Mouse (Mus musculus) limb, embryonic 14.5 days (tissue): Measurements from ENCODE around the gene Fgf23. TPM values are rescaled to one million over a fixed set of nuclear protein-coding genes. Genes with fewer than 3 reads are reported as not detected.

Experiments
- ATAC-seq: fragments of 200-750 bp; cut with Nextera tagmentation; 2 replicates; pipeline ENCODE4 v1.8.0; 2017; ENCODE audit warnings: low read depth, moderate number of reproducible peaks, moderate TSS enrichment; ENCODE audit not compliant: low FRiP score
- DNase-seq: peaks from one replicate; pipeline ENCODE4 v3.0.0-alpha.2; 2015; ENCODE audit warnings: low spot score
- H3K27ac ChIP-seq: fragments of 300-500 bp; sonication (generic); replicated peaks from 2 replicates; pipeline ENCODE4 v1.5.1; 2014; ENCODE audit warnings: low read depth, mild to moderate bottlenecking, low read length, moderate library complexity, mixed read lengths
- H3K27me3 ChIP-seq: fragments of 300-500 bp; sonication (generic); 2 replicates; pipeline ENCODE4 v1.6.1; 2014; ENCODE audit warnings: low read length, mixed read lengths; ENCODE audit not compliant: control insufficient read depth, insufficient read depth
- H3K36me3 ChIP-seq: fragments of 300-500 bp; sonication (generic); 2 replicates; pipeline ENCODE4 v1.6.1; 2014; ENCODE audit warnings: mild to moderate bottlenecking, low read length, moderate library complexity, mixed read lengths; ENCODE audit not compliant: control insufficient read depth, insufficient read depth
- H3K4me1 ChIP-seq: fragments of 300-500 bp; sonication (generic); 2 replicates; pipeline ENCODE4 v1.6.1; 2014; ENCODE audit warnings: antibody characterized with exemption, low read length, mixed read lengths; ENCODE audit not compliant: control insufficient read depth, insufficient read depth
- H3K4me2 ChIP-seq: fragments of 300-500 bp; sonication (generic); replicated peaks from 2 replicates; pipeline ENCODE4 v1.6.1; 2014; ENCODE audit warnings: low read depth, mild to moderate bottlenecking, low read length, moderate library complexity; ENCODE audit not compliant: severe bottlenecking
- H3K4me3 ChIP-seq: fragments of 300-500 bp; sonication (generic); replicated peaks from 2 replicates; pipeline ENCODE4 v1.5.1; 2014; ENCODE audit warnings: low read length
- H3K9ac ChIP-seq: fragments of 300-500 bp; sonication (generic); 2 replicates; pipeline ENCODE4 v1.6.1; 2014; ENCODE audit warnings: mild to moderate bottlenecking, low read depth, low read length, moderate library complexity; ENCODE audit not compliant: severe bottlenecking
- H3K9me3 ChIP-seq: fragments of 300-500 bp; sonication (generic); 2 replicates; pipeline ENCODE4 v1.6.1; 2016; ENCODE audit warnings: low read length; ENCODE audit not compliant: control insufficient read depth
- POLR2A ChIP-seq: fragments of 200-500 bp; IDR thresholded peaks from 2 replicates; pipeline ENCODE4 v1.8.0; 2012; ENCODE audit warnings: inconsistent platforms, mild to moderate bottlenecking, moderate library complexity, borderline replicate concordance; ENCODE audit not compliant: insufficient read depth, insufficient read length; ENCODE audit errors: extremely low read depth
- WGBS: fragments of 180-500 bp; shearing (Covaris S2); extraction: QIAGEN DNeasy Blood & Tissue Kit; methylation state at CpG from one replicate; pipeline ENCODE4 v1.1.7; 2014; 5-methylcytosine and 5-hydroxymethylcytosine counted together
- polyA plus RNA-seq, 2 experiments: library from polyadenylated mRNA; depleted of rRNA in 1 of 2; stranded (reverse) in 1 of 2; unstranded in 1 of 2; fragments of >200 nt; fragmentation: Nextera tagmentation in 1 of 2; extraction: Ambion mirVana in 1 of 2; gene quantifications; 2 replicates each; pipeline versions ENCODE4 v1.2.1 to v1.2.3; 2012 to 2014

Fgf23 gene
- polyA plus RNA-seq, 2 experiments, result 0.24 TPM; not detected in 1

DNA sequence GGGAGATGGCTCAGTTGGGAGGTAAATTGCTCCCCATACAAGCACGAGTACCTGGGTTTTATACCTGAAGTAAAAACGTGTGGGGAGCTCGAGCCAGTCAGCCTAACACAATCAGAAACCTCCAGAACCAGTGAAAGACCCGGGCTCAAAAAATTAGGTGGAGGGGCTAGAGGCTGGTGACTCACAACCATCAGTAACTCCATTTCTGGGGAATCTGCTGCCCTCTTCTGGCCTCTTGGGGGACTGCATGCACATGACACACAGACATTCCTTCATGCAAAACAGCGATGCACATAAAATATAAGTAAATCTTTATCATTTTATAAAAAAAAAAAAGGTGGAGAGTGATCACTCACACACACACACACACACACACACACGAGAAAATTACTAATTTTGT lies 32.4 kb downstream of the Fgf23 start:
- Histone ChIP-seq H3K27me3 (no peaks in the 10 kb centered on the region), H3K4me1 (peaks cover 9% of the 10 kb centered on the region; the same call in 1 of the 2 replicates), H3K9ac (no peak overlapping the region), H3K36me3 (peaks cover 6% of the 10 kb centered on the region), H3K4me3 (no peak overlapping the region), H3K4me2 (no peak overlapping the region), H3K27ac (no peak overlapping the region), H3K9me3 (no peaks in the 10 kb centered on the region)
- WGBS, result 63% methylated on average over 6 of the region's 6 CpGs
- ATAC-seq (no peak), DNase-seq (no peak)
- TF ChIP-seq POLR2A, result no peak

DNA sequence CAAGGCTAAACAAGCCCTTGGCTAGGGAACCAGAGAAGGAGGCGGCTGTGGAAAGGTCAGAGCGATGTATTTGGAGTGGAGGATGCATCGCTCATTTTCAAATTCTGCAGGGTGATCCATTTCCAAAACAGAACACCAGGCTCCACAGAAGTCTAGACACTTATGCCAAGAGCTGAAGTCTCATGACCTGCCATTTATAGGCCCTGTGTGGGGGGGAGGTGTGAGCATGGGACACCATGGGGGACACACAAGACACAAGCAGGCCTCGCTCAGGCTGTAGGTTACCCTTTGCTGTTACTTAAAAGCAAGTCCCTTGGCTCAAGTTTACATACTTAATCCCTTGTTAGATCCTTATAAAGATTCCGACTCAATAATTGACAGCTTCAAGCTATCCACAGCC lies 33.5 kb downstream of the Fgf23 start:
- no peak for ATAC-seq
- 81% methylated on average over 5 of the region's 5 CpGs for WGBS
- DNase-seq, result no peak
- no peaks in the 10 kb centered on the region for H3K27me3 ChIP-seq
- TF ChIP-seq POLR2A, result no peak
- H3K4me1 ChIP-seq, result peaks cover 9% of the 10 kb centered on the region; the same call in 1 of the 2 replicates
- H3K4me2 ChIP-seq, result no peak overlapping the region
- H3K4me3 ChIP-seq, result no peak overlapping the region
- no peaks in the 10 kb centered on the region for H3K9me3 ChIP-seq
- no peak overlapping the region for H3K27ac ChIP-seq
- no peaks in the 10 kb centered on the region for H3K36me3 ChIP-seq
- no peak overlapping the region for H3K9ac ChIP-seq

GRCm38 (mm10) chr6:127106726-127107125 lies 34.0 kb downstream of the Fgf23 start:
- 55% methylated on average over 5 of the region's 5 CpGs for WGBS
- DNase-seq, result no peak
- Histone ChIP-seq H3K27me3 (no peaks in the 10 kb centered on the region), H3K4me2 (no peak overlapping the region), H3K9me3 (no peaks in the 10 kb centered on the region), H3K4me3 (no peak overlapping the region), H3K9ac (no peak overlapping the region), H3K36me3 (no peaks in the 10 kb centered on the region), H3K4me1 (peaks cover 9% of the 10 kb centered on the region; the same call in 1 of the 2 replicates), H3K27ac (no peak overlapping the region)
- no peak for TF ChIP-seq POLR2A
- no peak for ATAC-seq

GRCm38 (mm10) chr6:127107413-127107812 lies 34.7 kb downstream of the Fgf23 start:
- Histone ChIP-seq H3K36me3 (no peaks in the 10 kb centered on the region), H3K27ac (no peak overlapping the region), H3K4me3 (no peak overlapping the region), H3K27me3 (no peaks in the 10 kb centered on the region), H3K9ac (no peak overlapping the region), H3K9me3 (no peaks in the 10 kb centered on the region), H3K4me2 (no peak overlapping the region), H3K4me1 (peaks cover 9% of the 10 kb centered on the region; the same call in 1 of the 2 replicates)
- DNase-seq, result no peak
- no peak for TF ChIP-seq POLR2A
- no peak for ATAC-seq

- H3K36me3 ChIP-seq, result no peaks in the 10 kb centered on the region
- H3K27ac ChIP-seq, result no peak overlapping the region
- DNase-seq (no peak), ATAC-seq (no peak)
- peak overlapping the region; percentile 52 for H3K4me3 ChIP-seq
- TF ChIP-seq POLR2A, result no peak
- H3K27me3 ChIP-seq, result no peaks in the 10 kb centered on the region
- 40% methylated on average over 20 of the region's 20 CpGs for WGBS
- H3K4me2 ChIP-seq, result peak overlapping the region; percentile 72
- no peaks in the 10 kb centered on the region for H3K9me3 ChIP-seq
- peak overlapping the region; percentile 53 for H3K9ac ChIP-seq
- peaks cover 9% of the 10 kb centered on the region; the same call in 1 of the 2 replicates for H3K4me1 ChIP-seq
Observed at GRCm38 (mm10) chr6:127108368-127109060, 35.8 kb downstream of the Fgf23 start.

- DNase-seq (peak; percentile 94), ATAC-seq (peak; percentile 100)
- Histone ChIP-seq H3K9ac (peak within 1 kb of the TSS; percentile 53), H3K9me3 (no peaks in the 10 kb centered on the region), H3K27me3 (no peaks in the 10 kb centered on the region), H3K36me3 (no peaks in the 10 kb centered on the region), H3K4me3 (peak within 1 kb of the TSS; percentile 52), H3K4me1 (peaks cover 9% of the 10 kb centered on the region; the same call in 1 of the 2 replicates), H3K4me2 (peak within 1 kb of the TSS; percentile 72), H3K27ac (no peak within 1 kb of the TSS)
- peak; percentile 68; the same call in 1 of the 2 replicates for TF ChIP-seq POLR2A
- WGBS, result under 1% methylated on average over 37 of the region's 37 CpGs
Observed at GRCm38 (mm10) chr6:127109402-127109930, 36.8 kb downstream of the Fgf23 start, which contains the start of gene Tigar. TSS of gene Tigar (minus strand) at chr6:127109557.
